Mouse (Mus musculus) cerebellum, postnatal 14 days (tissue): Measurements from ENCODE around the gene Lsm11.

Source experiments
- DNase-seq, 2 experiments: peaks; one replicate each; pipeline ENCODE4 v3.0.0; 2021; ENCODE audit warnings: mixed read lengths in 2 of 2

The Lsm11 gene

GRCm38 (mm10) chr11:45926640-45927082 is 18.1 kb downstream of the Lsm11 start:
- DNase-seq = peak; percentile 85 to 87

- no peak for DNase-seq
Observed at GRCm38 (mm10) chr11:45925436-45925835, 19.3 kb downstream of the Lsm11 start.

- no peak for DNase-seq
Observed at GRCm38 (mm10) chr11:45921480-45921898, 23.2 kb downstream of the Lsm11 start.

- DNase-seq = no peak
Observed at GRCm38 (mm10) chr11:45921026-45921425, 23.7 kb downstream of the Lsm11 start.

GRCm38 (mm10) chr11:45918836-45919235 is 25.9 kb downstream of the Lsm11 start:
- DNase-seq = no peak

- DNase-seq = no peak
Observed at GRCm38 (mm10) chr11:45918018-45918417, 26.7 kb downstream of the Lsm11 start.

GRCm38 (mm10) chr11:45916196-45916595 is 28.5 kb downstream of the Lsm11 start:
- no peak for DNase-seq

GRCm38 (mm10) chr11:45910701-45911100 is 34.0 kb downstream of the Lsm11 start:
- no peak for DNase-seq

GRCm38 (mm10) chr11:45908894-45909293 is 35.8 kb downstream of the Lsm11 start:
- no peak for DNase-seq

GRCm38 (mm10) chr11:45908070-45908469 is 36.7 kb downstream of the Lsm11 start:
- DNase-seq = no peak

- no peak for DNase-seq
Observed at GRCm38 (mm10) chr11:45907301-45907700, 37.4 kb downstream of the Lsm11 start.

GRCm38 (mm10) chr11:45906109-45906786 is 38.5 kb downstream of the Lsm11 start:
- no peak for DNase-seq

- no peak for DNase-seq
Observed at GRCm38 (mm10) chr11:45900233-45901015, 44.3 kb downstream of the Lsm11 start.

- no peak for DNase-seq
Observed at GRCm38 (mm10) chr11:45897392-45897791, 47.3 kb downstream of the Lsm11 start.

GRCm38 (mm10) chr11:45892861-45893360 is 51.8 kb downstream of the Lsm11 start:
- DNase-seq = no peak

GRCm38 (mm10) chr11:45890423-45890822 is 54.3 kb downstream of the Lsm11 start:
- no peak for DNase-seq

GRCm38 (mm10) chr11:45889981-45890380 is 54.8 kb downstream of the Lsm11 start:
- DNase-seq = no peak

GRCm38 (mm10) chr11:45888471-45889030 is 56.2 kb downstream of the Lsm11 start:
- no peak for DNase-seq

GRCm38 (mm10) chr11:45886596-45886995 is 58.1 kb downstream of the Lsm11 start:
- DNase-seq = no peak

GRCm38 (mm10) chr11:45885606-45886230 is 59.0 kb downstream of the Lsm11 start:
- no peak for DNase-seq

- peak; percentile 29 to 47 for DNase-seq
Observed at GRCm38 (mm10) chr11:45884029-45884428, 60.7 kb downstream of the Lsm11 start.

- no peak for DNase-seq
Observed at GRCm38 (mm10) chr11:45883270-45883931, 61.3 kb downstream of the Lsm11 start.

GRCm38 (mm10) chr11:45881683-45882068 is 63.1 kb downstream of the Lsm11 start:
- no peak for DNase-seq
